Mouse (Mus musculus) induced T-regulatory cell, adult 2 months (primary cell): Measurements from ENCODE around the gene Ap4e1.

Experiments
- DNase-seq: peaks from one replicate; pipeline ENCODE4 v3.0.0-alpha.2; 2012; ENCODE audit warnings: low read depth

The Ap4e1 gene

GRCm38 (mm10) chr2:127008469-127008998, at the start of gene Ap4e1:
Gene Ap4e1 (plus strand): TSS chr2:127008717.
- peak; percentile 96 for DNase-seq

DNA sequence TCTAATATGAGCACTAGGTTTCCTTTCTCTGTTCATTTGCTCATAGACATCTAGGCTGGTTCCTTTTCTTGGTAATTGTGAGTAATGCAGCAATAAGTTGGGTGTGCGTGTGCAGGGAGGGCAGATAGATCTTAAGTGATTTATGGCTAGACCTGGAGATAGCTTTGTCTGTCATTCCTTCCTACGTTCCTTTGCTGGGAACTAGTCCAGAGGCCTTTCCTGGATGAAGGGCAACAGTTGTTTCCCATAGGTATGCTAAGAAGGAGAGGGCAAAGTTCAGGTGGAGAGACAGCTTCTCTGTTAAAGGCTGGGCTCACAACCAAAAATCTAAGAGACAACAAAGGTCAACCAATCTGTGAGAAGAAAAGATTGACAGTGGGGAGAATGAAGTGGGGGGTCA, 46.8 kb upstream of the Ap4e1 start:
- no peak for DNase-seq

DNA sequence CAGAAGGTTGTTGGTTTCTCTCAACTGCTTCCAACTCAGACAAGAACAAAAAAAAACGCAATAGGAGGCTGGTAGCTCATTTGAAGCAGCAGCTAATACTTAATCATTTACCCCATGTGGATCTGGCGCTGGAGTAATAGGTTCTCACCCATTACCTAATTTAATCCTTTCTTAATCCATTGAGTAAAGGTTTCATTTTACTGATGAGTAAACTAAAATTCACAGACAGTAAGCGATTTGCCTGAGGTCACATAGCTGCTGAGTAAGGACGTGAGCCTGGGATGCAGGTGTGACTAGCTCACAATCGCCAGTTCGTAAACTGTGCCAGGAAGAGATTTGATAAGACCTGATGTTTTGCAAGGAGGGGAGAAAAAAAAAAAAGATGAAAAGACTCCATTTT, 31.1 kb upstream of the Ap4e1 start:
- DNase-seq = no peak

DNA sequence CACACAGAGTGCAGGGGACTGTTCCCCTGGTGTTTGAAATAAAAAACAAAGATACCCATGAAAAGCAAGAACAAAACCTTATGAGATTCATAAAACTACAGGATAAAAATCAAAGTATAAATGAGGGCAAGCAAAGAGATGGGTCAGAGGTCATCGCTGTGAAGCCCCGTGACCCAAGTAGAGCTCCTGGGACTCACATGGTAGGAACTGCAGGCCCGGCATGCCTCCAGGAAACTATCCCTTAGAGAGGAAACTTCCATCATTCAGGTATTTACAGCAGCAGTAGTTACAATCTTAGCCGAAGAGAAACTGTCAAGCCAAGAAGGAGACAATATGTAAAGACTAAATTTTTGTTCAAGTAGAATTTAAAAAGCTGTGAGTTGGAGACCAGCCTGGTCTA, 25.3 kb upstream of the Ap4e1 start:
- DNase-seq = no peak

GRCm38 (mm10) chr2:126989919-126990318, 18.6 kb upstream of the Ap4e1 start:
- no peak for DNase-seq

- no peak for DNase-seq
Observed at GRCm38 (mm10) chr2:126992742-126993141, 15.8 kb upstream of the Ap4e1 start.

DNA sequence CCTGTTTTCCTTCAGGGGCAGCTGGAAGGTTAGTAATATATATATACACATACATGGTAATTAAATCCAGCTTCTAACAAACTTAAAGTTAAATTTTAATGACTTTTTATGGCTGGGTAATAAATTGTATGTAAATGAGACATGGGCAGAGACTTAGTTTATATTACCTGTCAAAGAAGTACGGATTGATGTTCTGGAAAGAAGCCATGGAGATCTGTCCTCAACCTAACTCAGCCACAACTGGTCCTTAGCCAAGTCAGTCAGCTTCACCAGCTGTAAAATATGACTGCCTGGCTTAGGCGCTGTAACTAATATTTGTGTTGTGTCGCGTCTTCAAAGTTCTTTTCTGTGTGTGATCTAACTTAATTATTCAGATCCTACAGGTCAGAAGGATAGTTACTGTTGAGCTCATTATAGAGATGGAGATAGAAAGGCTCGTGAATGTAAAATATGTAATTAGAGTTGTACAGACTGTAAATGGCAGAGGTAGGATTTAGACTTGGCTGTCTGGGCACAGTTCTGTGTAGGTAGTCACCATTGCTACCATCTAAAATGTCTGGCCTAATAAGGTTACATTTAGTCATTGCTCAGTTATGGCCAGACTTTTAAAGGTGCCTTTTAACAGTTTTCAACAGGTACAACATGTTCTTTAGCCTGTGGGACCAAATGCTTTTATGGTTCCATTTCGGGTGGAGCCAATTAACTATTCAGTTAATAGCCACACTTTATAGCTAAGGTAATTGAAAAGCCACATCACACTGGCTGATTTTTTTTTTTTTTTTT, 13.9 kb upstream of the Ap4e1 start:
- DNase-seq = no peak

DNA sequence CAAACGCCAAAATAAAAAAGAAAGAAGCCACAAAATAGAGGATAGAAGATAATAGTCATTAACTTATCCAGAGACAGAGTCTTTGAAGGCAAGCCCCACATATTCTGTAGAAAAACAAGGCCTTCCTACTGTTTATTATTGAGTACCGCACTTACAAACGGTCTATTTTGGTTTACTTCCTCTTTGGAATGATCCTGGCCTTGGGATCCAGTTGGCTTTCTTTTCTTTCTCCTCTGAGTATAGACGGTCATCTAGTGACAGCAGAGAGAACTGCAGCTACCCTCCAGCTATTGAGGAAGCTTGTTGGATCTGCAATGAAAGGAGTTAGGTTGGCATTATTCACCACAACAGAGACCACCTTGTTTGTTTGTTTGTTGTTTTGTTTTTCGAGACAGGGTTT, 11.8 kb upstream of the Ap4e1 start:
- DNase-seq = peak; percentile 15

DNA sequence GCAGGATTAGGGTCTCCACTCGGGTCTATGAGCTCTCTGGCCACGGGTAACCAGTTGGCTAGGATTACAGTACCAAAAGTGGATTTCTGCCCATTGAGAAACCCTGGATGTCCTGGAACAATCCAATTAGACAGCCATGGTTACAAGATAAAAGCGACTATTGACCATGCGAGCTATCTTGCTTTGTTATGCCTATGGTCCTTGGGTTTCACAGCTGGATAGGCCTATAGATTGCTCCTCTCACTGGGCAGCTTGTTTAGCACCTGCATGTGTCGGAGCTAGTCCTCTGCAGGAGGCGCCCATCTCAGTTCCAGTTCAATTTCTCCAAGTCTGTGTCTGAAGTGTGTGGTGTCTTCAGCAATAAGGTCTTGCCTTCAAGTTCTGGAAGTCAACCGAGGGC, 10.3 kb upstream of the Ap4e1 start:
- DNase-seq = no peak

DNA sequence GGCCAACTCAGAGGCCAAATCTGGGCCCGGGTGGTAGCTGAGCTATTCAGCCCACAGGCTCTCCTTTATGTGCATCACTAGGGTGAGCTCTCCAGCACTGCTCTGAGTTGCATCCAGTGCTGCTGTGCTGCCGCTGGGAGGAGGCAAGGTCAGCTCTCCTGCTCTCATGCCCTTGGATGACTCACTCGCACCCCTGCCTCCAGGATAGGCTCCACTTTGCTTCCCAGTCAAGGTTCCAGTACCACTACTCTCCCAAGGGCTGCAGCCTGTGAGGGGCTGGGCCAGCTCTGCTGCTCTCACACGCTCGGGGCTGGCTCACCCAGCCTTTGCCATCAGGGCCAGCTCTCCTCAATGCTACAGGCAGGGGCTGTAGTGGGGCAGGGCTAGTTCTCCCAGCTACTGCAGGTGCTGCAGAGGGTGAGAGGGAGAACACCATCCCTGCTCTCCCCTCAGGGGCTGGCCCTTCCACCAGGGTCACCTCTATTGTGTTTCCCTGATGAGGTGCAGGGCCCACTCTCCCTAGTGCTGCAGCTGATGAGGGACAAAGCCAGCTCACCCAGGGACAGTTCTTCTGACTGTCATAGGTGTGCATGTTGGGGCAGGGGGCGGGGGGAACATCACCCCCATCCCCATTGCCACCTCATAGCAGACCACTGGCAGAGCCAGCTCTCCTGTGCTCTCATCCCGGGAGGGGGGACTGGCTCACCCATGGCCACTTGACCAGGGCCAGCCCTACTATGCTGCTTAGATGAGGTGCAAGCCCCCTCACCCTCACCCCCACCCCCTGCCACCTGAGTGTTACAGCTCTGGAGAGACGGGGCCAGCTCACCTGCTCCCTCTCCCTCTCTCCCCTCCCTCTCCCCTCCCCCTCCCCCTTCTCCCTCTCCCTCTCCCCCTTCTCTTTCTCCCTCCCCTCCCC, 7.9 kb upstream of the Ap4e1 start:
- DNase-seq = no peak

DNA sequence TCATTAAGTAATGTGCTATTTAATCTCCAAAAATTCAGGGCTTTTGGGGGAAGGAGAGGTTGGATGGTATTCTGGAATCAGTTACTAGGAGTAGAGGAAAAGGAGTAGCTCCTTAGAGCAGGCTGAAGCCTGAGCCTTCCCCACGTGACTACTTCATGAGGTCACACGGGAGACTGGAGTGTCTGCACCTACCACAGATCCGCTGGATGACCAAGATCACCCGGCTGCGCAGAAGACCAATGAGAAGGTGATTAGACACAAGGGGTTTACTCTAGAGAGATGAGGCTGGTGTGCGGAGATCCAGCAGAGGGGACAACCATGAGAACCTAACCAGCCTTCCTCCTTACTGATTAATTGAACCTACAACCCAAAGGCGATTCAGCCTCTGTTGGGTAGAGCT, 4.5 kb upstream of the Ap4e1 start:
- DNase-seq = no peak

GRCm38 (mm10) chr2:127006634-127007370, 1.7 kb upstream of the Ap4e1 start:
- peak; percentile 80 for DNase-seq

GRCm38 (mm10) chr2:127007509-127007908, 1.0 kb upstream of the Ap4e1 start:
- DNase-seq = peak; percentile 10

DNA sequence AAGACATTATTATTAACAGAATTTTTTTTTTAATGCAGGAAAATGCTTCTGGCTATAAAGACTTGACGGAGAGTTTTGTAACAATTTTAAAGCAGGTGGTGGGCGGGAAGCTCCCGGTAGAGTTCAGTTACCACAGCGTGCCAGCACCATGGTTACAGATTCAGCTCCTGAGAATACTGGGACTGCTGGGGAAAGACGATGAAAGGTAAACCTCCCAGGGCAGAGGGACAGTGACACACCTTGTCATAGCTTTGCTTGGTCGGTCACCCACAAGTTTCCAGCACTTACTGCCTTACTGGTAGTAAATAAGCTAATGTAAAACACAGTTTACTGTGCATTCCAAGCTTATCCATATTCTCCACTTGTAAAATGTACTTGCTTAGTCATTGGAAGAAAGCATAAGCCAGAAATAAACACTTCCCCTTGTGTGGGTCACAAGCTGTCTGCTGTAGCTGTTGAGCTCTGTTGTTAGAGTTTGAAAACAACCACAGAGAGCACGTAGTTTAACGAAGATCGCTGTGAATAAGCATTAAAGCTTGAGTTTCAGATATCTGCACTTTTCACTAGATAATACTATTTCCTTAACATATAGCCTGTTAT, 26.6 kb downstream of the Ap4e1 start:
- DNase-seq = no peak

GRCm38 (mm10) chr2:127037299-127037698, 28.8 kb downstream of the Ap4e1 start:
- no peak for DNase-seq

DNA sequence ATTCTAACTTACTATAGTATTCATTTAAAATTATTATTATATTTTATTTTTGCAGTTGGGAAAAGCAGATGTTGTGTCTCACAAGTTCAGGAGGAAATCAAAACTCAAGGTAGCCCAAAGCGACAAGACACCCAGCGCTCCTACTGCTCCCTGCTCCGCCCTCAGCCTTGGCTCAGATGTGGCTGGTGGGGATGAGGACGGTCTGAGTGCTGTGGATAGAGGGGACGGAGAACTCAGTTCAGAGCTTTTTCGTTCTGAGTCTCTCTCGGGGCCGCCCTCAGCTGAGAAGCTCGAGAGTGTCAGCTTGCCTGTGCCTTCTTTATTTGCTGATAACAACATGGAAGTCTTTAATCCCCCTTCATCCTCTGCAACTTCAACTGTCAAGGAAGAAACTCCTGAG, 53.0 kb downstream of the Ap4e1 start:
- no peak for DNase-seq

DNA sequence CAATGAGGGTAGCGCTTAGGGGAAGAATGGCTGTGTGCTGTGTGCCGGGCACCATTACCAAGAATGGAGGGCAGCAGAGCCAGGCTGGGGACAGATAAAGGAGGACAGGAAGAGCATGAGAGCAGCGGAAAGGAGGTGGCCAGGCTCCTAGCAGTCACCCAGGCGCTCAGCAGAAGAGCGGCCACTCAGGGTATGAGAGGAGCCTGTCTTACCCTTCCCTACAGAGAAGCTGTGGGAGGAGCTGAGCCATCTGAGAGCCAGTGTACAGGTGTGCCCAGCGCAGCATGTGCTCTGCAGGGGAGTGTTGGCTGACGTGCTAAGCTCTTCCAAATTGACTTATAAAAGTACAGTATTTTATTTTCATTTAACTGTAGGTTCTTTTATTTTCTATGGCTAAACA, 60.3 kb downstream of the Ap4e1 start:
- DNase-seq = no peak

DNA sequence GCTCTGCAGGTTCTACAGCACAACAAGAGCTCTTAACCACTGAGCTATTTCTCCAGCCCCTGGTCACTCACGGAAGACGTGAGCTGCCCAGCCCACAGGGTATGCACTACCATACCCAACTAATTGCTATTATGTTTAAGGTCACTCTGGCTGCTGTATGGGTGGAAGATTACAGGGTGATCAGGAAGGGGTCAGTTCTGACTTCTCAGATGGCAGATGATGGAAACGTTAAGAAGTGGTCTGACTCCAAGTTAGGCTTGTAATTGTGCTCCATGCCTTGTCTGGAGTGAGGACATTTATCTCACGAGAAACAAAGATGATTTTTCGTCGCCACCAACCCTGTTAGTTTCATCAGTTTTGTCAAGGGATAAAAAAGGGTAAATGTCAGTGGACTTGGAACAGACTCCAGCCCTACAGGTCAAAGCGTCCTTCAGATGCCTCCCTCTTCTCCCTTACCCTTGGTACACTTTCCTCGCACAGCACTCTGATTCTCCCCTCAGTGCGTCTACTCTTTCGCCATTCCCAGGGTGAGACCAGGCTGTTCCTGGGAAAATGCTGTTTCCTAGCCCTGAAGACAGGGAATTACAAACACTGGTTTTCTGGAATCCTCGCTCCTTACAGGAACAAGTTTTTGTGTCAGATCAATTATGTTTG, 61.4 kb downstream of the Ap4e1 start:
- no peak for DNase-seq

DNA sequence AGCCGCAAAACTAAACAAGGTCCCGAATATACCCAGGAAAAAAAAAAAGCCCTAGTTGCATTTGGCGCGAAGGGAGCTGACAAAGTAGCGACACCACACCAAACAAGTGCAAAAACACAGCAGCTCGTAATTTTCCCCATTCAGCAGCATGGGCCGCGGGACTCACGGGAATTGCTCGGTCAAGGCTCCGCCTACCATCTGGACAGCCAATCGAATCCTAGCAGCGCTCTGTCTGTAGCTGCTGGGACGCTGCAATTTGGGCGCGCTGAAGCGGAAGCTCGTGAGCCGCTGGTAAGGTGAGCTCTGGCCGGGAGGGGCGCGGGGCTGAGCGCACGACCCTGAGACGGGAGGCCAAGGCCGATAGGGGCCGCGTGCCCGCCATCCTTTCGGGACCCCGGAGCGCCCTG, 61.9 kb downstream of the Ap4e1 start, which contains the start of gene Blvra:
Gene Blvra, plus strand, starts transcription at position 231 of the 407 bp plus-strand sequence.
- peak; percentile 94 for DNase-seq

- DNase-seq = no peak
Observed at GRCm38 (mm10) chr2:127070879-127071278, 62.4 kb downstream of the Ap4e1 start.

GRCm38 (mm10) chr2:127074116-127074515, 65.6 kb downstream of the Ap4e1 start:
- no peak for DNase-seq
